Mouse (Mus musculus) cortical plate, adult 2 months (tissue): ENCODE measurements around the gene Tespa1.

Experiments
- CTCF ChIP-seq: fragments of 200-500 bp; IDR thresholded peaks from 2 replicates; pipeline ENCODE4 v1.5.1; 2011; ENCODE audit warnings: mild to moderate bottlenecking, control low read depth, low read length; ENCODE audit not compliant: insufficient read depth; ENCODE audit errors: extremely low read depth
- POLR2A ChIP-seq: fragments of 200-500 bp; IDR thresholded peaks from 2 replicates; pipeline ENCODE4 v1.6.1; 2011; ENCODE audit warnings: mild to moderate bottlenecking, low read length, control low read depth; ENCODE audit not compliant: insufficient read depth; ENCODE audit errors: extremely low read depth

DNA sequence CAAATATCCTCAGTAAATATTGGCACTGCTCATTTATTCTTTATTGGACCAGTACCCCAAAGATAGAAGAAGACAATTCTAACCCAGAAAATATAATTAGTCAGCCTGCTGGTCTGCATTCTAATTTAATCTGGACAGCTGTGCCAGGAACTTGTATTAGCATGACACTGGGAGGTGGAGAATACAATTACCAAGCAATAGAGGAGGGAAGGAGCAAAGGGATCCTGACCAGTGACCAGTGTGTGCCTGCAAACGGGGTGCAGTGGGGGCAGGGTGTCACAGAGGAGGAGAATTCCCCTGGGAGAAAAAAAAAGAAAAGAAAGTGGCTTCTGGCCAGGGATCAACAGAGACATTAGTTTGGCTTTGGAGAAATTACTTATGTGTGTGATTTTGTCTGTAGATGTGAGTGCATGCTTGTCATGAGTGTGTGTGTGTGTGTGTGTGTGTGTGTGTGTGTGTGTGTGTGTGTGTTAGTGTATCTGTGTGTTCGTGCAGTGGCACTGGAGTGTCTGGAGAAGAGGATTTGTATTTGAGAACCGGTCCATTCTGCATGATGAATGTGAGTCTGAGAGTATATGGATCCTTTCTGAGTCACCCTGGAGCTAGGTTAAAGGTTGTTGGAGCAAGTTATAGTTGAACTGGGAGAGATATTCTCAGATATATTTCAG, 28.8 kb upstream of the Tespa1 start:
- TF ChIP-seq POLR2A = no peak
- no peak for TF ChIP-seq CTCF
